21 mouse cellular contexts compared by ENCODE assay signal in the genomic region with DNA sequence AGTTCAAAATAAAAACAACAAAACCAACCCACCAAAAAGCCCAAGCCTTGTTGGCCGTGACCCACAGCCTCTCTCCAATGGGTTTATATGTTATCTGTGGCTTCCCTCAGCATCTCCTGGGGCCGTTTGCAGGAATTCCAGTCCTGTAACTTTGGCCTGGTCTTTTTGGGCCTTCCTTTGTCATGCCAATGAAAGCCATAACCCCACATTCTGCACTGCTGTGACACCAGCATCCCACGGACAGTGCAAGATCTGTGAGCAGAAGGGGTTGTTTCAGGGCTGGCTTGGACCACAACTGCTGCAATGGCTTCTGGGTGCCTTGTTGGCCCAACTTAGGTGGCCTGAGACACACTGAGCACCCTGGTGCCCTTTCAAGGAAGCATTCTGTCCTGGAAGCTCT. TPM values are rescaled to one million over a fixed set of nuclear protein-coding genes. Genes with fewer than 3 reads are reported as not detected.
DNase-seq lines count a peak whose midpoint lies in the region; ATAC-seq and TF ChIP-seq lines count a peak whose summit lies in the region.
"Had no signal": no experiment of that assay in that cellular context is flagged by ENCODE, and none has a peak within 500 bp of the region (broad histone marks: within the 10 kb centered on the region; RNA-seq: fewer than 3 reads in every experiment).

No protein-coding gene starts in this region.

- no peak for TF ChIP-seq CTCF in heart, postnatal 0 days (IDR thresholded peaks at IDR 0.05; ENCODE audit: low read depth)

- H3K27me3 ChIP-seq in heart, embryonic 11.5 days (ENCODE audit: control insufficient read depth, insufficient read depth, low read length): peaks cover 4% of the 10 kb centered on the region; the same call in 1 of the 2 replicates
- H3K27me3 ChIP-seq in heart, postnatal 0 days (ENCODE audit: control insufficient read depth, insufficient read depth, low read length): no peaks in the 10 kb centered on the region

- no peak overlapping the region for H3K4me3 ChIP-seq in heart, embryonic 11.5 days (ENCODE audit: low read depth, low read length)
- H3K4me3 ChIP-seq in heart, postnatal 0 days (ENCODE audit: low read depth, low read length): no peak overlapping the region
- H3K4me3 ChIP-seq: embryonic facial prominence, embryonic 10.5 days; forebrain, embryonic 13.5 days; hindbrain, embryonic 12.5 days had no signal

- TF ChIP-seq EP300 in heart, postnatal 0 days (IDR thresholded peaks at IDR 0.05; ENCODE audit: low read depth): no peak

- 54% methylated on average over 3 of the region's 3 CpGs for WGBS in heart, embryonic 11.5 days (ENCODE audit: insufficient replicate concordance)
- 60% methylated on average over 3 of the region's 3 CpGs for WGBS in heart, postnatal 0 days

- H3K27ac ChIP-seq in heart, embryonic 11.5 days (ENCODE audit: low read depth, low read length): peak overlapping the region; percentile 50; the same call in 1 of the 2 replicates
- 0 out of 2 replicates have a peak overlapping the region, but pooled peaks have one; percentile 0 for H3K27ac ChIP-seq in heart, postnatal 0 days (ENCODE audit: low read depth)
- H3K27ac ChIP-seq: embryonic facial prominence, embryonic 10.5 days; forebrain, embryonic 13.5 days; hindbrain, embryonic 12.5 days had no signal

- DNase-seq in heart, adult 18-20 months: no peak
- DNase-seq in heart, postnatal 0 days (ENCODE audit: low spot score): no peak
- DNase-seq in heart, postnatal 36 days: no peak
- peak; percentile 65 for DNase-seq in ZHBTc4 (ENCODE audit: low read depth, low spot score)
- DNase-seq in ovary, postnatal 14 days (ENCODE audit: low spot score): no peak
- DNase-seq: adrenal gland, adult 2 months; adrenal gland, postnatal 25 days; cerebellum, adult 2 months; cerebellum, postnatal 10 days; forebrain, postnatal 0 days; gastrocnemius, postnatal 25 days; heart, postnatal 14 days; kidney, adult 9 months had no signal

- H3K9ac ChIP-seq in heart, embryonic 11.5 days (ENCODE audit: low read depth, low read length): no peak overlapping the region; the same call in 1 of the 2 replicates
- no peak overlapping the region for H3K9ac ChIP-seq in heart, postnatal 0 days (replicated peaks; ENCODE audit: low read depth, low read length)
- H3K9ac ChIP-seq: forebrain, embryonic 13.5 days; forebrain, postnatal 0 days; hindbrain, embryonic 12.5 days had no signal

- H3K4me2 ChIP-seq in heart, embryonic 11.5 days: no peak overlapping the region
- H3K4me2 ChIP-seq in heart, postnatal 0 days (ENCODE audit: low read depth, low read length): no peak overlapping the region
- H3K4me2 ChIP-seq: forebrain, embryonic 13.5 days; hindbrain, embryonic 12.5 days had no signal

- no peaks in the 10 kb centered on the region for H3K36me3 ChIP-seq in heart, embryonic 11.5 days (ENCODE audit: control insufficient read depth, insufficient read depth, low read length)
- H3K36me3 ChIP-seq in heart, postnatal 0 days (replicated peaks; ENCODE audit: control insufficient read depth, insufficient read depth, low read length): no peaks in the 10 kb centered on the region
- H3K36me3 ChIP-seq: embryonic facial prominence, embryonic 10.5 days; hindbrain, embryonic 12.5 days had no signal

- intact Hi-C loops in heart, postnatal 36 days (cut with DNase I): no loop called here

- ATAC-seq in heart, embryonic 11.5 days (replicated peaks; ENCODE audit: insufficient number of reproducible peaks, low FRiP score, low TSS enrichment): no peak
- no peak for ATAC-seq in heart, postnatal 0 days (ENCODE audit: insufficient read depth, low read depth)
- ATAC-seq: forebrain, embryonic 13.5 days; forebrain, postnatal 0 days; hindbrain, embryonic 16.5 days; inflammation-experienced regulatory T-cells, adult 6 months; intestine, postnatal 0 days had no signal

- no peaks in the 10 kb centered on the region for H3K9me3 ChIP-seq in heart, embryonic 11.5 days (replicated peaks; ENCODE audit: control insufficient read depth, low read length)
- no peaks in the 10 kb centered on the region for H3K9me3 ChIP-seq in heart, postnatal 0 days (replicated peaks; ENCODE audit: control insufficient read depth, low read length)
- H3K9me3 ChIP-seq: embryonic facial prominence, embryonic 10.5 days; forebrain, embryonic 13.5 days; hindbrain, embryonic 12.5 days had no signal

- peaks cover 45% of the 10 kb centered on the region for H3K4me1 ChIP-seq in heart, embryonic 11.5 days (ENCODE audit: control insufficient read depth, insufficient read depth, low read length)
- H3K4me1 ChIP-seq in heart, postnatal 0 days (ENCODE audit: control insufficient read depth, insufficient read depth): peaks cover 67% of the 10 kb centered on the region

RNA-seq across cellular contexts. Expression of gene Ablim2, which starts 10.8 kb away (rescaled TPM):
- polyA plus RNA-seq in heart, embryonic 11.5 days (2014; fragmentation: Nextera tagmentation; extraction: Ambion mirVana): 1.9 and 2.5 TPM in 2 replicates
- total RNA-seq in heart, adult 18-20 months (2021): 10 to 100 TPM; 21.4 to 24.4 TPM
- total RNA-seq in heart, postnatal 0 days (2014; rRNA removed; ENCODE audit: low replicate concordance): 10.9 and 22.1 TPM in 2 replicates
- 8.3 and 8.8 TPM in 2 replicates for polyA plus RNA-seq in heart, postnatal 0 days (2015; fragmentation: Nextera tagmentation; extraction: Ambion mirVana)
- total RNA-seq in heart, postnatal 36 days (2021): 10 to 100 TPM; 20.7 to 21.0 TPM
- total RNA-seq: MEL had no signal

RNA-seq across cellular contexts. Expression of gene Sh3tc1, which starts 28.7 kb away (rescaled TPM):
- 4.7 and 8.4 TPM in 2 replicates for polyA plus RNA-seq in heart, embryonic 11.5 days (2014; fragmentation: Nextera tagmentation; extraction: Ambion mirVana)
- total RNA-seq in heart, adult 18-20 months (2021): 10 to 100 TPM in 1 of 2 experiments, 1 to 10 TPM in 1; 8.2 to 10.3 TPM
- 11.4 and 15.2 TPM in 2 replicates for total RNA-seq in heart, postnatal 0 days (2014; rRNA removed; ENCODE audit: low replicate concordance)
- polyA plus RNA-seq in heart, postnatal 0 days (2015; fragmentation: Nextera tagmentation; extraction: Ambion mirVana): 6.8 and 9.4 TPM in 2 replicates
- 1 to 10 TPM; 7.0 to 9.9 TPM for total RNA-seq in heart, postnatal 36 days (2021)
- total RNA-seq: MEL had no signal
